Mouse (Mus musculus): ENCODE measurements around the gene Ehd4. TPM values are rescaled to one million over a fixed set of nuclear protein-coding genes. Genes with fewer than 3 reads are reported as not detected.
A peak's percentile ranks its signal among the peaks of the same experiment; 100 is the strongest.

Ehd4 gene
- polyA plus RNA-seq, 1 experiment from 2014 or later: 11.3 TPM

DNA sequence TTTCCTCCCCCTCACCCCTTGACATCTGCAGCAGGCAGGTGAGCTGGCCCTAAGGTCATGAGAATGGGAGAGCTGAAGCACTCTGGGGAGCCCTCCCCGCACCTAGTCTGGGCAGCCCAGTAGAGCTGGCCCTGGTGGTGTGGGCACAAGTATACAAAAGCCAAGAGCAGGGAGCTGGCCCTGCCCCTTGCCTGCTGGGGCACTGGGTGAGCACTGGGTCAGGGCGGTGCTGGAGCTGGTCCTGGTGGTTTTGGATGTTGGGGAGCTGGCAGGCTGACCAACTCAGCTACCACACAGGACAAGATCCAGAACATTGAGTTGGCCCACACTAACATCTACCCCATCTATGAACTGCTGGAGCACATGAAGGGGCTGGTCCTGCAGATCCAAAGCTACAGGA lies 5.0 kb upstream of the Ehd4 start:
- Histone ChIP-seq H3K9ac (no peak overlapping the region), H3K4me1 (no peaks in the 10 kb centered on the region), H3K36me3 (ENCODE audit: poor library complexity, severe bottlenecking) (no peaks in the 10 kb centered on the region), H3K27me3 (no peaks in the 10 kb centered on the region), H3K4me2 (no peak overlapping the region), H3K27ac (no peak overlapping the region), H3K9me3 (replicated peaks) (no peaks in the 10 kb centered on the region), H3K4me3 (no peak overlapping the region)
- no peak for ATAC-seq
- WGBS: 83% methylated on average over 2 of the region's 2 CpGs

DNA sequence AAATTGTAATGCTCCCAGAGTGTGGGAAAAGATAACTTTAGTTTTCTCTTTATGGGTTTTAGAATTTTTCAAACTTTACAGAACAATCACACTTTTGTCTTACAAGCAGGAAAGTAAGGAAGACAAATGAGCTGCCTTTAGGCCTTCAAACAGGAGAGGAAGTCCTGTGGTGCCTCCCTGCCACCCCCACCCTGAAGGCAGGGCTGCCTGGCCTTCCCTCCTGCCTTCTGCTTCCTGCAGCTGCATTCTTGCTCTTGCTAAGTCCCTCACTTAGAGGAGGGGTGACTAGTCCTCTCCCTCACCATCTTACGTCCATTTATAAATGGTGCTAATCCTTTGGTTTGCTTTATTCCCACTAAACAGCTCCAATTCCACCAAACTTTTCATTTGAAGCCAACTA lies 4.4 kb upstream of the Ehd4 start:
- H3K27me3 ChIP-seq: peaks cover under 1% of the 10 kb centered on the region; the same call in 1 of the 2 replicates
- no peaks in the 10 kb centered on the region for H3K36me3 ChIP-seq (ENCODE audit: poor library complexity, severe bottlenecking)
- no peak overlapping the region for H3K27ac ChIP-seq
- H3K9me3 ChIP-seq (replicated peaks): no peaks in the 10 kb centered on the region
- peaks cover 2% of the 10 kb centered on the region for H3K4me1 ChIP-seq
- no peak overlapping the region for H3K4me3 ChIP-seq
- no peak overlapping the region for H3K4me2 ChIP-seq
- 33% methylated on average over 1 of the region's 1 CpGs for WGBS
- H3K9ac ChIP-seq: no peak overlapping the region
- ATAC-seq: no peak

DNA sequence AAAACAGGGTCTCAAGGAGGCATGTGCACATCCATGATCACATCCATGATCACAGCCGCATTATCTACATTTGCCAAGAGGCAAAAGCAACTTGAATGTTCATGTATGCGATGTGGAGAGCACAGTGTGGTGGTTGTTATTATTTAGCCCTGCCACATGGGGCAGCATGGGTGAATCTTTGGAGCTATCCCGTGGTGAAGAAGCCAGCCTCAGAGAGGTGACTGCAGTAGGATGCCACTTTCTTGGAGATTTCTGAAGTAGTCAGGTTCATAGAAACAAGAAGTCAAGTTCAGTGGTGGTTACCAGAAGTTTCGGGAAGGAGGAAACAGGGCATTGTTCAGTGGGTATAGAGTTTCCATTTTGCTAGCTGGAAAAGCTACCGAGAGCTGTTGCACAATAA lies 3.6 kb upstream of the Ehd4 start:
- ATAC-seq: no peak
- no peaks in the 10 kb centered on the region for H3K36me3 ChIP-seq (ENCODE audit: poor library complexity, severe bottlenecking)
- 65% methylated on average over 5 of the region's 5 CpGs for WGBS
- no peak overlapping the region for H3K4me3 ChIP-seq
- peaks cover 9% of the 10 kb centered on the region; the same call in 1 of the 2 replicates for H3K27me3 ChIP-seq
- no peak overlapping the region for H3K9ac ChIP-seq
- no peaks in the 10 kb centered on the region for H3K9me3 ChIP-seq (replicated peaks)
- no peak overlapping the region for H3K4me2 ChIP-seq
- H3K27ac ChIP-seq: no peak overlapping the region
- H3K4me1 ChIP-seq: peaks cover 8% of the 10 kb centered on the region

DNA sequence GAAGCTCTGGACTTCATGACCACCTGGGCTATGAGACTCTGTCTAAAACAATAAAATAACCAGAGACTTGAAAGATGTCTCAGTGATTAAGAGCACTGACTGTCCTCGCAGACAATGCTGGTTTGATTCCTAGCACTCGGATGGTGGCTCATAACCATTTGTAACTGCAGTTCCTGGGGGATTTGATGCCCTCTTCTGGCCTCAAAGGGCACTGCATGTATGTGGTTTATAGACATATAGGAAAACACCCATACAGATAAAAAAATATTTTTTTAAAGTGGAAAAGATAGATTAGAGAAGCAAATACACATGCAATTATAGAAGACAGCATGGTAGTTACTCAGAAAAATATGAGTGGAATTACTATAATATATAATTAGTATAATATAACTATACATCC lies 3.2 kb upstream of the Ehd4 start:
- Histone ChIP-seq H3K27me3 (peaks cover 9% of the 10 kb centered on the region; the same call in 1 of the 2 replicates), H3K9me3 (replicated peaks) (no peaks in the 10 kb centered on the region), H3K9ac (no peak overlapping the region), H3K36me3 (ENCODE audit: poor library complexity, severe bottlenecking) (no peaks in the 10 kb centered on the region), H3K4me2 (no peak overlapping the region), H3K27ac (no peak overlapping the region), H3K4me3 (no peak overlapping the region), H3K4me1 (peaks cover 8% of the 10 kb centered on the region)
- WGBS: 73% methylated on average over 2 of the region's 2 CpGs
- no peak for ATAC-seq

- 5% methylated on average over 38 of the region's 38 CpGs for WGBS
- ATAC-seq: 0 out of 2 replicates have a peak, but pooled peaks have one; percentile 0
- H3K27me3 ChIP-seq: peaks cover 9% of the 10 kb centered on the region; the same call in 1 of the 2 replicates
- peak overlapping the region; percentile 76 for H3K9ac ChIP-seq
- peak overlapping the region; percentile 99 for H3K4me2 ChIP-seq
- H3K36me3 ChIP-seq (ENCODE audit: poor library complexity, severe bottlenecking): no peaks in the 10 kb centered on the region
- peak overlapping the region; percentile 67 for H3K4me3 ChIP-seq
- H3K4me1 ChIP-seq: peaks cover 8% of the 10 kb centered on the region
- no peaks in the 10 kb centered on the region for H3K9me3 ChIP-seq (replicated peaks)
- no peak overlapping the region for H3K27ac ChIP-seq
Measured at GRCm38 (mm10) chr2:120153586-120154360, 633 bp downstream of the Ehd4 start.

GRCm38 (mm10) chr2:120150571-120150970 lies 3.8 kb downstream of the Ehd4 start:
- Histone ChIP-seq H3K27ac (no peak overlapping the region), H3K9me3 (replicated peaks) (no peaks in the 10 kb centered on the region), H3K9ac (no peak overlapping the region), H3K27me3 (peaks cover 9% of the 10 kb centered on the region; the same call in 1 of the 2 replicates), H3K4me3 (no peak overlapping the region), H3K36me3 (ENCODE audit: poor library complexity, severe bottlenecking) (no peaks in the 10 kb centered on the region), H3K4me2 (no peak overlapping the region), H3K4me1 (peaks cover 8% of the 10 kb centered on the region)
- WGBS: 87% methylated on average over 3 of the region's 3 CpGs
- ATAC-seq: no peak

DNA sequence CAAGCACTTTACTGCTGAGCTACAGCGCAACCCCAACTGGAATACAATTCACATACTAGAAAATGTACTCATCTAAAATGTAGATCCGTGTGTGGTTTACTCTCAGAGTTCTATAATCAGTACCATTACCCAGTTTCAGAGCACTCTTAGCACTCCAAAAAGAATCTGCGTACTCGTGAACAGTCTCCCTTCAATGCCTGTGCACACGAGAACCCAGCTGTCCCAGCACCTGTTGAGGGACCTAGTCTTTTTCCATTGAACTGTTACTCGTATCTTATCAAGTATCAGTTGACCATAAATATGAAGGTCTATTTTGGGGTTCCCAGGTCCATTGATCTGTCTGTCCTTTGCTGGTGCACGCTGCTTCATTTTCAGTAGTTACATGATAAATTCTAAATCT lies 4.8 kb downstream of the Ehd4 start:
- Histone ChIP-seq H3K27ac (no peak overlapping the region), H3K27me3 (peaks cover 9% of the 10 kb centered on the region; the same call in 1 of the 2 replicates), H3K36me3 (ENCODE audit: poor library complexity, severe bottlenecking) (no peaks in the 10 kb centered on the region), H3K9me3 (replicated peaks) (no peaks in the 10 kb centered on the region), H3K4me3 (no peak overlapping the region), H3K9ac (no peak overlapping the region), H3K4me2 (no peak overlapping the region), H3K4me1 (peaks cover 8% of the 10 kb centered on the region)
- WGBS: 91% methylated on average over 7 of the region's 7 CpGs
- no peak for ATAC-seq

DNA sequence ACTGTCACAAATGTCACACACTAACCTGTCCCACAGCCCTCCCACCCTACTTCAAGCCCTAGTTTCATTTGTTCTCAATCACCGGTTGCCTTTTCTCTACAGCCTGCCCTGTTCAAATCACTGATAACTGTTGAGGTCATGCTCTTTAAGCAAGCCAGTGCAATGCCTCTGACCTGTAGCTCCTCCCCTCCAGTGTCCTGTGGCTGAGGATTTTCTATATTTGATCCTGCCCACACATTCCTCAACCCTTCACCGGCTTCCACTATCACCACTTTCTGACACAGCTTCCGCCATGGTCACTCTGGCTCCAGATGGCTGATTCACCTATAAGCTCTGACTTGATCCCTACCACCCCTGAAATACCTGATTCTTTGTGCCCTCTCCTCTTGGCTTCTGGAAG lies 6.4 kb downstream of the Ehd4 start:
- Histone ChIP-seq H3K4me2 (no peak overlapping the region), H3K4me3 (no peak overlapping the region), H3K9me3 (replicated peaks) (no peaks in the 10 kb centered on the region), H3K27me3 (no peaks in the 10 kb centered on the region), H3K36me3 (ENCODE audit: poor library complexity, severe bottlenecking) (no peaks in the 10 kb centered on the region), H3K27ac (no peak overlapping the region), H3K9ac (no peak overlapping the region), H3K4me1 (no peaks in the 10 kb centered on the region)
- no peak for ATAC-seq
- 97% methylated on average over 3 of the region's 3 CpGs for WGBS

DNA sequence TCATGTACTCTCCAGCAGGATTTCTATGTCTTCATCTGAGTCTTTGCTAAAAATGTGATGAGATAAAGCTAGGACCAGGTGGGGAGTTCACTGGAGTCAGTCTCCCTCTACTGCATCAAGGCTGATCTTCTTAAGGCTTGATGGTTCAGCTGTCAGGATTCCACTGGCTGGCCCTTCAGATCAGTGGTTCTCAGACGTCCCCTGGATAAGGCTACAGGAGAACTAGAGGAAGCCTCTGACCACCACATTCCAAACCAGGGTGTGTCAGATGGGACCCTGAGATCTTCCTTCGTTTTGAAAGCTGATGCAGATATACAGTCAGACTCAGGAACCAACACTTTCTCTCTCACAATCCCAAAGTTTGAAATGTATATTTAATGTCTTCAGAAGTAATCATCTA lies 7.0 kb downstream of the Ehd4 start:
- no peak overlapping the region for H3K9ac ChIP-seq
- no peaks in the 10 kb centered on the region for H3K4me1 ChIP-seq
- H3K4me2 ChIP-seq: no peak overlapping the region
- H3K4me3 ChIP-seq: no peak overlapping the region
- ATAC-seq: no peak
- H3K36me3 ChIP-seq (ENCODE audit: poor library complexity, severe bottlenecking): no peaks in the 10 kb centered on the region
- 63% methylated on average over 2 of the region's 2 CpGs for WGBS
- H3K27ac ChIP-seq: no peak overlapping the region
- H3K27me3 ChIP-seq: no peaks in the 10 kb centered on the region
- H3K9me3 ChIP-seq (replicated peaks): no peaks in the 10 kb centered on the region

DNA sequence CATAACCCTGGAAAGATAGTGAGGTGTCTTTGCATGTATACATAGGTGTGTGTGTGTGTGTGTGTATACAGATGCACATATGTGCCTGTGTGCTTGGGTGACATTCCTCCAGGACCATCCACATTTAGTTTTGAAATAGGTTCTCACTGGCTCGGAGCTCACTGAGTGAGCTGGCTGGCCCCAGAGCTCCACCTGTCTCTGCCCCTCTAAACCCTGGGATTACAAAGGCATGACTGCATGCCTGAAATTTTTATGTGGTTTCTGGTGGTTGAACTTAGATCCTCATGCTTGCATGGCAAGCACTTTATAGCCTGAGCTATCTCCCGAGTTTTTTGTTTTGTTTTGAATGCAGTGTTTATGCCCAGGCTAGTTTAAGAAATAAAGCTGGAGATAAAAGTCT lies 7.9 kb downstream of the Ehd4 start:
- ATAC-seq: no peak
- H3K27me3 ChIP-seq: no peaks in the 10 kb centered on the region
- no peak overlapping the region for H3K4me3 ChIP-seq
- WGBS: 80% methylated on average over 2 of the region's 2 CpGs
- no peaks in the 10 kb centered on the region for H3K9me3 ChIP-seq (replicated peaks)
- no peak overlapping the region for H3K9ac ChIP-seq
- H3K36me3 ChIP-seq (ENCODE audit: poor library complexity, severe bottlenecking): no peaks in the 10 kb centered on the region
- H3K4me2 ChIP-seq: no peak overlapping the region
- H3K27ac ChIP-seq: no peak overlapping the region
- no peaks in the 10 kb centered on the region for H3K4me1 ChIP-seq

DNA sequence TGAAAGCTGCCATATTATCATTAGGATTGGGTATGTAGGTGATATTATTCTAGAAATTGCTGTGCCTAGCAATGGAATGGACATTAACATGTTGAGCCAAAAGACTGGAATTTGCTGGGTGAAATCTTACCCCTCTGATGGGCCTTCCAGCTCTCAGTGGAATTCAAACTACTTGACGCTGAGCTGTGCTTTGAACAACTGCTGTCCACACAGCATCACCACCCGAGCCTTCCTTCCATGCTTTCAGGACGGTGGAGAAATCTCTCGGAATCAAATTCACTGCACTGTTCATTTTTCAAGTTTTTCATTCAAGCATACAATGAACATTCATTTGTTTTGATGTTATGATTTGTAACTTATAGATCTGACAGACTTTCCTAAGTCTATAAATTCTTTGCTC lies 10.0 kb downstream of the Ehd4 start:
- Histone ChIP-seq H3K9me3 (replicated peaks) (no peaks in the 10 kb centered on the region), H3K27me3 (no peaks in the 10 kb centered on the region), H3K4me1 (no peaks in the 10 kb centered on the region), H3K9ac (no peak overlapping the region), H3K4me2 (no peak overlapping the region), H3K4me3 (no peak overlapping the region), H3K36me3 (ENCODE audit: poor library complexity, severe bottlenecking) (no peaks in the 10 kb centered on the region), H3K27ac (no peak overlapping the region)
- no peak for ATAC-seq
- WGBS: 91% methylated on average over 4 of the region's 4 CpGs

DNA sequence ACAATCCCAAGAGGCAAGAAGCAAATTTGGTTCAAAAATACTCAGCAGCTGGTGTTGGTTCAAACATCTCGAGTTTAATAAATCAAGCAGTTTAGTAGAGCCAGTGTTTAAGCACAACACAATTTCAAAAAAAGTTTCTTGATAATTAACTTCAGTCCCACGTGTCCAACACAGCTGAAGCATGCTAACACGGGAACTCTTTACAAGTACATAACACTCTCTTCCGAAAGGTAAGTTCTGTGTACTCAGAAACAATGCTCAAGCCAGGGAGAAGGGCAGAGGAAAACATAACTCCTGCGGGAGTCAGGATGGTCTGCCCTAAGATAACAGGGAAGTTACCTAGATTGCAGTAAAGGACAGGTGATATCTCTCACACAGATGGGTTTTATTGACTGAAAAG lies 12.1 kb downstream of the Ehd4 start:
- 89% methylated on average over 5 of the region's 5 CpGs for WGBS
- no peaks in the 10 kb centered on the region for H3K4me1 ChIP-seq
- no peak for ATAC-seq
- no peak overlapping the region for H3K4me3 ChIP-seq
- H3K4me2 ChIP-seq: no peak overlapping the region
- no peak overlapping the region for H3K9ac ChIP-seq
- no peaks in the 10 kb centered on the region for H3K9me3 ChIP-seq (replicated peaks)
- no peaks in the 10 kb centered on the region for H3K27me3 ChIP-seq
- H3K27ac ChIP-seq: no peak overlapping the region
- H3K36me3 ChIP-seq (ENCODE audit: poor library complexity, severe bottlenecking): no peaks in the 10 kb centered on the region

- Histone ChIP-seq H3K9ac (no peak overlapping the region), H3K36me3 (ENCODE audit: poor library complexity, severe bottlenecking) (no peaks in the 10 kb centered on the region)
- WGBS: 83% methylated on average over 1 of the region's 1 CpGs
Measured at GRCm38 (mm10) chr2:120141671-120142070, 12.7 kb downstream of the Ehd4 start.

More at GRCm38 (mm10) chr2:120141671-120142070, 12.7 kb downstream of the Ehd4 start:
- Histone ChIP-seq H3K4me3 (no peak overlapping the region), H3K4me1 (no peaks in the 10 kb centered on the region), H3K27ac (no peak overlapping the region), H3K9me3 (replicated peaks) (no peaks in the 10 kb centered on the region), H3K27me3 (no peaks in the 10 kb centered on the region), H3K4me2 (no peak overlapping the region)
- ATAC-seq: no peak
